Mouse (Mus musculus) layer of hippocampus, postnatal 14 days (tissue): ENCODE measurements at regions not wholly inside any gene's neighbourhood (a gene's known extent, or its start where the extent isn't known, plus 50 kb on each side); places are given as distances from the start of the nearest gene placed in this dataset.

ENCODE experiments used
- DNase-seq, 2 experiments: peaks; one replicate each; pipeline ENCODE4 v3.0.0; 2021 to 2022; ENCODE audit warnings: low spot score in 2 of 2, mixed read lengths in 1 of 2

GRCm38 (mm10) chr14:71486176-71486970 is 886.7 kb upstream of the Fam160b2 start:
- no peak for DNase-seq

- no peak for DNase-seq
Observed at GRCm38 (mm10) chr14:71475656-71476055, 876.0 kb upstream of the Fam160b2 start.

GRCm38 (mm10) chr14:71473907-71474306 is 874.3 kb upstream of the Fam160b2 start:
- no peak for DNase-seq

- no peak for DNase-seq
Observed at GRCm38 (mm10) chr14:71432364-71432763, 832.7 kb upstream of the Fam160b2 start.
